Mouse (Mus musculus): ENCODE results near the gene Nfia.

DNA sequence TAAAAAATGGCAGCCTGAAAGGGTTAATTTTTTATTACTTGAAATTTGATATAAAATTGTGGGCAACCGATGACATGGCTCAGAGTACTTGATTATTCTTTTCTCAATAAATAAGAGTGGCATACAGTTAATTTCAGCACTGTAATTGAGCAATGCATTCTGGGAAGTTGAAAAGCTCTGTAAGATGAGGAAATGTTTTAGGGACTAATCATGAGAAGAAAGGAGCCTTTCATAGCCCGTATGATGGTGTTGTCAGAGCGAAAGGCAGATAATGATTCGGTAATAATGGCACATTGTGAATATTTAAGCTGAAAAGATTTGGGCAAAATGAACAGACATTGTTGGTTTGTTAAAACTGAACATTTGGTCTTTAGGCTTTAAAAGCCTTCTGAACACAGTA, 133.3 kb downstream of the Nfia start:
- no peak for TF ChIP-seq CTCF (IDR thresholded peaks at IDR 0.05; ENCODE audit: low read depth, low read length)
- TF ChIP-seq POLR2AphosphoS5 (IDR thresholded peaks at IDR 0.05; ENCODE audit: insufficient replicate concordance, low read depth, low read length) = no peak

Data from G1E (cell line).